Mouse (Mus musculus) gastrocnemius, adult 18-20 months (tissue): ENCODE data around the gene Ikzf4. TPM values are rescaled to one million over a fixed set of nuclear protein-coding genes. Genes with fewer than 3 reads are reported as not detected.
"Not testable (repeated sequence)": the region's sequence is repeated elsewhere in the genome, so short reads cannot be mapped to it uniquely, and the experiment has no call there.

Experiments
- DNase-seq: peaks from one replicate; pipeline ENCODE4 v3.0.0; 2021; ENCODE audit warnings: low spot score
- total RNA-seq, 2 experiments: library from RNA; stranded (reverse); gene quantifications; 2 replicates each; pipeline ENCODE4 v1.2.3; 2021

Gene Ikzf4
- total RNA-seq, 2 experiments from 2014 or later, result 0.37 to 0.57 TPM

DNA sequence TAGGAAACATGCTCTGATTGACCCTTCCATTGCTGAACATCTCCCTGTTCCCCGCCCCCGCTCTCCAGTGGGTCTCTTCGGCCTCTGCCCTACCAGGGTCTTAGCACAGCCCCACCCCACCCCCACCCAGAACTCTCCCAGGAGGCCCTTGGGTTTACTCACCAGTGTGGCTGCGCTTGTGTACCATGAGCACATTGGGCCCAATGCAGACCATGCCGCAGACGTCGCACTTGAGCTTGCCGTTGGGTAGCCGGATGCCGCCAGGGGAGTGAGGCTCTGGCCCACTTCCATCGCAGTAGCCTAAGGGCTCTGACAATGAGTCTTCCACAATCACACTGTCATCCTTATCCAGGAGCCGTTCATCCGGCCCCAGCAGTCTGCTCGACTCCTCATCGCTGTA, 4.9 kb downstream of the Ikzf4 start:
- DNase-seq, result no peak

DNA sequence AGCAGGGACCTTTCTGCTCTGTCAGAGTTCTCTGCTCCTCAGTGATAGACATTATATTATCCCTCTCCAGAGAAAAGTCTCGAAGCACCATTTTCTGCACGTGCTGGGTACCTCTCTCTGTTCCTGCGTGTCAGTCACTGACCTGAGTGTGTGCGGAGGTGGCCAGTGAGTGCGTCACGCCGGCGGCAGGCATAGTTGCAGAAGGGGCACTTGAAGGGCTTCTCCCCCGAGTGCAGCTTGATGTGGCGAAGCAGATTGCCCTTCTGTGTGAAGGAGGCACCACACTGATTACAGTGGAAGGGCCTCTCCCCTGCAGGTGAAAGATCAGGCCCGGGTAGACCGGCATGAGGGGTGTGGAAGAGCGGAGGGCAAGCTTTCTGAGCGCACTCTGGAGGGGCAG, 5.8 kb downstream of the Ikzf4 start:
- DNase-seq, result no peak

DNA sequence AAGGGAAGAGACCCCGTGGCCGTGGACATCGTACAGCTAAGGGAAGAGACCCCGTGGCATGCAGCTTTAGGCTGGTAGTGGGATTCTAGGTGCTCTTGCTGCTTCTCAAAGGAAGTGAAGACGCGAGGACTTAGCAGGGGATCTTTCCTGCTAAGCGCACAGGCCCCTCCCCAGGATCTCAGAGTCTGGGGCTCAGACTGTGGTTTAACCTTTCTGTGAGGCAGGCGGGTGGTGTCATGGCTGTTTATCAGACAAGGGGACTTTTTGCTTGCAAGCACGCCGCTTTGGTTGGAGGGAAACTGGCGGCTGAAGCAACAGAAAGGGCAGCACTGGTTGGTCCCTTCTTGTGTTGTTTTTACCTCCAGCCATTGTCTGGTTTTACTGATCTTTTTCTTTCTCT, 8.8 kb downstream of the Ikzf4 start:
- DNase-seq, result no peak

DNA sequence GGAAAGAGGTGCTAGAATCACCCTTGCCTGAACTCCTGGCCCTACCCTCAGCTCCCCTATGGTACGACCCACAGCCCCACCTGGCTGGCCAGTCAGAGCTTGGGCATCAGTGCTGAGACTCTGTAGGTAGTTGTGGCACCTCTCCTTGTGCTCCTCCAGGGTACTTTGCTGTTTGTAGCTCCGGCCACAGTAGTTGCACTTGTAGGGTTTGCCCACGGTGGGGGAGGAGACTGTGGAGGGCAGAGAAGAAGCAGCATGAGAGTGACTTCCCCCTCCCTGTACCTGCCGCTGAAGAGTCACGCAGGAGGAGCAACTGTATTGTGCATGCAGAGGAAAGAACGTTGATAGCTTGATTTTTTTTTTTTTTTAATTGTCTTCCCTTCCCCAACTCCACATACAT, 9.2 kb downstream of the Ikzf4 start:
- DNase-seq, result no peak

DNA sequence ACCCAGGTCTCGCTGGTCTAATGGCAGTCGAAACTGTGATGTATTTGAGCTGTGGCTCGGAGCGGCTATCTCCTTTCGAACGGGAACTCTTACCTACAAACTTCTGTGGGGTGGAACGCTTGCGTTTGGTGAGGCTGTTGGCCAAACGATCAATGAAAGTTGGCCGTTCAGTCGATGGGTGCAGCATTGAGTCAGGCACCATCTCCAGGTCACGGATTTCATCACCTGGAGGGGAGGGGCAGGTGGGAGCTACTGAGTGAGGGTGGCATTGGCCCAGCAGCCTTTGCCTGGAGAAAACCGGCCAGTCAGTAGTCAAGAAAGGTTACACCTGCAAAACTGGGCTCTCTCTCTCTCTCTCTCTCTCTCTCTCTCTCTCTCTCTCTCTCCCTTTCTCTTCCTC, 10.1 kb downstream of the Ikzf4 start:
- no peak for DNase-seq

DNA sequence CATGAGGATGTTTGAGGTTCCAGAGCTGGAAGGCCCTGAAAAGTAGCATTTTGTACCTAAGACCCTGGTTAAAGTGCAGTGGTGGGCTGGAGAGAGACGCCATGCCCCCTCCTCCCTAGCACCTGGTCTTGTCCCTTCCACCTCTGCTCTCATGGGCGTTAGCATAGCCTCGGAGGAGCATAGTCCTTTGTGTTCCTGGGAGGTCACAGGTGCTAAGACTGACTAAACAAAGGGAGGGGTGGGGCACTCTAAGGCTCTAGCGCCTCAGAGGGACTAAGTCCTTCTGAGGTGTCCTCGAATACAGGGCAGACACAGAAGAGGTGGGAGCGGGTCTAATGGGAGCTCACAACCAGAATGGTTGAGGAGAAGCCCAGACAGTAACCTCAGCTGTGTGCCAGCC, 14.2 kb downstream of the Ikzf4 start:
- no peak for DNase-seq

DNA sequence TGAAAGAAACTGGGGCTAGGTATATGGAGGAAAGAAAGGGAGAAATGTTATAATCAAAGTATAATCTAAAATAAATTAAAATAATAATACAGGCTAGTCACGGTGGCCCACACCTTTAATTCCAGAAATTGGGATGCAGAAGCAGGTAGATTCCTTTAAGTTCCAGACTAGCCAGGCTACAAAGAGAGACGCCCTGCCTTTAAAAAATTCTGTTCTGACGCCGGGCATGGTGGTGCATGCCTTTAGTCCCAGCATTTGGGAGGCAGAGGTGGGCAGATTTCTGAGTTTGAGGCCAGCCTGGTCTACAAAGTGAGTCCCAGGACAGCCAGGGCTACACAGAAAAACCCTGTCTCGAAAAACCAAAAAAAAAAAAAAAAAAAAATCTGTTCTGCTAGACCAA, 15.5 kb downstream of the Ikzf4 start:
- not testable (repeated sequence) for DNase-seq

DNA sequence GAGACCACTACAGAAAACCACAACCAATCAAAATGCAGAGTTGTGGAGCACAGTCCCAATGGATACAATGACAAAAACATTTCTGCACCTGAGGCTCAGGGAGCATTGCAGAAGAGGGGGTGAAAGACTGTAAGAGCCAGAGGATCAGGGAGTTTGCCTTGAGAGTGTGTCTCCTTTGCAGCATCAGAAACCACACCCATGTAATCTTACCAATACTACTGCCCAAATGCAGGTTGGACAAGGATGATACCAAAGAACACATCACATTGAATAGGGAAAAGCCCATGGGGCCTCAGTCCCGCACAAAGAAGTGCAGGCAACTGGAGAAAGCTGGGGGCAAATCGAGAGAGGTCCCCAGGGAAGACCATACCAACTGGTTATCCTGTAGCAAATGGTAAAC, 16.0 kb downstream of the Ikzf4 start:
- DNase-seq, result no peak

DNA sequence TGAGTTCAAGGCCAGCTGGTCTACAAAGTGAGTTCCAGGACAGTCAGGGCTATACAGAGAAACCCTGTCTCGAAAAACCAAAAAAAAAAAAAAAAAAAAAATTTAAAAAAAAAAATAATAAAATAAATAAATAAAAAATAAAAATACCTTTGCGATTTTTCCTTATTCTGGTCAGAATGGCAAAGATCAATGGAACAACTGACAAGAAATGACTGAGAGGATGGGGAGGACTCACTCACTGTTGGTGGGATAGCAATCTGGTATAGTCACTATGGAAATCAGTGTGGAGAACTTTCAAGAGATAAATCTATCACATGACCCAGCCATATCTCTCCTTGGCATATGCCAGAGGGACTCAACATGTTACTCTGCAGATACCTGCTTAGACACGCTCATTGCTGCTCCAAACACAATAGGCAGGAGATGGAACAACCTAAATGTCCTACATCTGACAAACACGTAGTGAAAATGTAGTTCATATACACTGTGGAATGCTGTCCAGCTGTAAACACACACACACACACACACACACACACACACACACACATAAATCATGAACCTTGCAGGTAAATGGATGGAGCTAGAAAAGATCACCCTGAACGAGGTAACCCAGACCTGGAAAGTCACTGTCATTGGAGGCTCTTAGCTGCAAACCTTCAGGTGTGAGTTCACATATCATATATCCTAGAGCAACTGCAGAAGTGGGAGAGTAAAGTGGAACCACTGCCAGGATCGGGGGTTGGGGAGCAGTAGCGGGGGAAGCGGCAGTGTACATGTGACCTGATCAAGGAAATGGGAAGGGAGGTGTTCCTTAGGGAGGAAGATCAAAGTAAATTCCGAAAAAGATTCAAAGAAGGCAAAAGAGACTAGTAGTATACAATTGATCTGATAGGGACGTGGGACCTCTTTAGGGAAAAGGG, 18.1 kb downstream of the Ikzf4 start:
- no peak for DNase-seq

DNA sequence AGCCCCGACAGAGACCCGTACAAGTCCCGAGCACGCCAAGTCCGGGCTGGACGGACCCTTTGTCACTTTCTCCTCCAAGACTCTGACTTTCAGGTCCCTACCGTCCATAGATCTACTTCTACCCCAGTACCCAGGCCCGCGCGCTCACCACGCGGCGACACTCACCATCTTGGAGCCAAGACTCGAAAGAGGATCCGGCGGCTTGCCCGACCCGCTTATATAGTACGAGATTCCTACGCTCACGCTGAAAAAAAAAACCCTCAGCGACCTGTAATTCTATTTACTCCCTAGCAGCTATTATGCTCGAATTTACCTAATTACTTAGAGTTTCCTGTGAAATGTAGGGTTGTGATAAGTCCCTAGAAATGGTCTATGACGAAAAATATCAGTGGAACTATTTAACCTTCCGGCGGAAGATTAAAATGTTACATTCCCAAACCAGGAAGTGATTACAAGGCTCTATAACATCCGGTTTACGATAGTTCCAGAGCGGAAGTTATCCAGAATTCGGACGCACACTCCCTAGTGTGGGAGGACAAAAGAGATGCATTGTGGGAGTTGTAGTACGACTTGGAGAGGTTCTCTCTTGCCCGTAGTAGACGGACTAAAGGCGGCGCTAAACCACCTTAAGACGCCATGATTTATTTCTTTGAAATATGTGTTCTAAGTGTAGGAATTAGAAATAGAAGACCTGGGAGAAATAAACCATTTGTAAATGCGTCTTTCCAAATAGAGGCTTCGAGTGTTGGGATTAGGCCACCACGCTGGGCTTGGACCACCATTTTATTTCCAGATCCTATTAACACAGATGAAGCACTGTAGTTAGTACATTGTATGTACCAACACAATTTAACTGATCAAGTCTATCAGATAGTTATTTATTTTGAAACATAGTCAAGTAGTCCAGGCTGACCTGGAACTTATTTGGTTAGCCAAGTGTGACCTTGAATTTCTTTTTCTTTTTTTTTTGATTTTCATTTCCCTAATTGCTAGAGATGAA, 19.2 kb downstream of the Ikzf4 start, which contains the start of gene Rps26:
Gene Rps26, minus strand, starts transcription at position 437 of the 1,000 bp plus-strand sequence.
- DNase-seq, result peak; percentile 97

DNA sequence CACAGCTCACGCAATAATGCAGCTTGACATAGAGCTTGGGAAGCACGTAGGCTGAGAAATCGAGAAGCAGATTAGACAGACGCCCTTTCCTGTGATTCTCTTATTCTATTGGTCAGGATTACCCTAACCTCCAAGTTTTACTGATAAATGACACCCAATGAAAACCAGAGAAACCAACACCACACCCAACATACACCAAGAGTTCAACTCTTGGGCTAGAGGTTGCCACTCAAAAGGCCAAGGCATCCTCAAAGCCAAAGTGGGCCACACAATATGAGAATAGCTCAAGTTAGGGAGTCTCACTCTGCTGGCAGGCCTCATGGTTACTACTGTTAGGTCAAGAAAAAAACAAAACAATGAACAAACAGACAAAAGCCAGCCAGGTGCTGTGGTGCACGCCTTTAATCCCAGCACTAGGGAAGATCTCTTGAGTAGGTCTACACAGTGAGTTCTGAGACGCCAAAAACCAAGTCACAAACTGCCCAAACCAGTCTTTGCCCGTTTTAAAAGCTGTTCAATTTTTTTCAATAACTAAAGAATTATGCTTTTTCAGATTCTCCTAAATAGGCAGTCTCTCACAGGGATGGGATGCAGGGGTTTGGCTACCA, 20.4 kb downstream of the Ikzf4 start:
- DNase-seq, result no peak

DNA sequence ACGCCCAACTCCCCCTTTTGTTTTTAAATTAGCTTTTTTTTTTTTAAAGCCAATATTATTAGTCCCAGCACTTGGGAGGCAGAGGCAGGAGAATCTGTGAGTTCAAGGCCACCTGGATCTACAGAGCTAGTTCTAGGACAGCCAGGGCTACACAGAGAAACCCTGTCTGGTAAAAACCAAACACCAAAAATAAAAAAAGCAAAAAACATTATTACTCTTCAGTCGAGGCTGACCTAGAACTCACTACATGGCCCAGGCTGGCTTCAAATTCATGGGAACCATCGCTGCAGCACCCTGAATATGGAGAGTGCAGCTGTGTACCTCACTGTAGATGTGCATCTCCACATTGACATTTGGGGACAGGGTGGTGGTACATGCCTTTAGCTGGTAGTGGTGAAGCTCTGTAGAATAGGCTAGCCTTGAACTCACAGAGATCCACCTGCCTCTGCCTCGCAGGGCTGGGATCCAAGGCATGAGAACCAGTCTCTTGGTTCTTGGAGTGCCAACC, 22.6 kb downstream of the Ikzf4 start:
- not testable (repeated sequence) for DNase-seq

DNA sequence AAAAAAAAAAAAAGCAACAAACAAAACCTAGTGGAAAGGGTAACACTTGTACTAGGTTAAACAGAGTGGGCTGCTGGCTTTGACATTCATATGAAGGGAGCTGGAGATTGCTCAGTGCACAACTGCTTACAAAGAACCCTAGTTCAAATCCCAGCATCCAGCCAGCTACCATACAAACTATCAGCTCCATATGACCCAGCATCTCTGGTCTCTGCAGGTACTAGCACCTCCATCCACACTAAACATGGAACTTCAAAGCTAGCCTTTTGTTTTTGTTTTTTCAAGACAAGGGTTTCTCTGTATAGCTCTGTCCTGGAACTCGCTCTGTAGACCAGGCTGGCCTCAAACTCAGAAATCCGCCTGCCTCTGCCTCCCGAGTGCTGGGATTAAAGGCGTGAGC, 23.1 kb downstream of the Ikzf4 start:
- DNase-seq, result no peak

DNA sequence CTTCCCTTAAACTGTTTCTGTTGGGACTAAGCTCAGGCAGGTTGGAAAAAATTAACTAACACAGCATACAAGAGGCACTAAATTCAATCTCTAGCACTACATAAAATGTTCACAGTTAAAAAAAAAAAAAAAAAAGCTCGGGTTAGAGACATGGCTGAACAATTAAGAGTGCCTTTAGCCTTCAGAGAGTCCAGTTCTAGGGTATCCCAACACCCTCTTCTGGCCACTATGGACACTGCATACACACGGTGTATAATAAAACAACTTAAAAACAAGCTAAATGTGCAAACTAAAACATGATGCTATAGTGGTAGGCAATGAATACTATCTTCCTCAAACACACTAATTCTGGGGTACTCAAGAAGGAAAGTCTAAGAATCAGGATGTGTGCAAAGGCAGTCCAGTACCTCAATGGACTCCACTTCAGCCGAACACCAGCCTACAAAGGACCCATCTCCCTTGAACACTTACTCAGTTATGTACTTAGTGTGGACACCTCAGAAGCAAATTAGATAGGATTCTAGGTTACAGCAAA, 23.7 kb downstream of the Ikzf4 start:
- DNase-seq, result no peak

DNA sequence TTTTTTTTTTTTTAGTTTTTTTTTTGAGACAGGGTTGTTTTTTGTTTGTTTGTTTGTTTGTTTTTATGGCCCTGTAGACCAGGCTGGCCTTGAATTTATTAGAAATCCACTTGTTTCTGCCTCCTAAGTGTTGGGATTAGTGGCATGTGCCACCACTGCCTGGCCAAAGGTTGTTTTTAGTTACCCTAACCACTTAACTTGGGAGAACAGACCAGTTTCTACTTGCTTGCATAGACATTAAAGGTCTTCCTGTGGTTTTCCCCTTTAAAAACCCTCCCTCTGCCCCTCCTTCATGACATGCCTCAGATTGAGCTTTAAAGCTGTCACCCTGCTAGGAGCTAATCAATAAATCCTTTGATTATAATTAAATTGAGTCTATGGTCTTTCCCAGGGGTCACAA, 25.6 kb downstream of the Ikzf4 start:
- DNase-seq, result no peak

DNA sequence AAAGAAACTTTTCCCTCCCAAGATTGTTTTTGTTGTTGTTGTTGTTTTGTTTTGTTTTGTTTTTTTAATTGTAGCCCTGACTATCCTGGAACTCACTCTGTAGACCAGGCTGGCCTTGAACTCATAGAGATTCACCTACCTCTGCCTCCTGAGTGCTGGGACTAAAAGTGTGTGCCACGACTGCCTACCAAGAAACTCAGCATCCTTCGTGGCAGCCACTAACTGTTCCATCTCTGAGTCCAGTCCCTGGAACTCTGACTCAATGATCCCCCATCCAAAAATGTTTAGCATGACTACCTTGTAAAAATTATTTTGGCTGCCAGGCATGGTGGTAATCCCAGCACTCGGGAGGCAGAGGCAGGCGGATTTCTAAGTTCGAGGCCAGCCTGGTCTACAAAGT, 26.6 kb downstream of the Ikzf4 start:
- not testable (repeated sequence) for DNase-seq

DNA sequence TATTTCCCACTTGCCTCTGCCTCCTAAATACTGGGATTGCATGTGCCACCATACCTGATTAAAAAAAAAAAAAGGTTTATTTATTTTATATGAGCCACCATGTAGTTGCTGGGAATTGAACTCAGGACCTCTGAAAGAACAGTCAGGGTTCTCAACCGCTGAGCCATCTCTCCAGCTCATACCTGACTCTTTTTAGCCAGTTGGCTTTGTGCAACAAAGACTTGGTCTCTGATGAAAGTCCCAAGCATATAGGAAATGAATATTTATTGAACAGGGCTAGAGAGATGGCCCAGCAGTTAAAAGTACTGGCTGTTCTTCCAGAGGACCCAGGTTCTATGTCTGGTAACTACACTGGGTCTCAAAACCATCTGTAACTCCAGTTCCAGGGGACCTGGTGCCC, 27.2 kb downstream of the Ikzf4 start:
- DNase-seq, result no peak

DNA sequence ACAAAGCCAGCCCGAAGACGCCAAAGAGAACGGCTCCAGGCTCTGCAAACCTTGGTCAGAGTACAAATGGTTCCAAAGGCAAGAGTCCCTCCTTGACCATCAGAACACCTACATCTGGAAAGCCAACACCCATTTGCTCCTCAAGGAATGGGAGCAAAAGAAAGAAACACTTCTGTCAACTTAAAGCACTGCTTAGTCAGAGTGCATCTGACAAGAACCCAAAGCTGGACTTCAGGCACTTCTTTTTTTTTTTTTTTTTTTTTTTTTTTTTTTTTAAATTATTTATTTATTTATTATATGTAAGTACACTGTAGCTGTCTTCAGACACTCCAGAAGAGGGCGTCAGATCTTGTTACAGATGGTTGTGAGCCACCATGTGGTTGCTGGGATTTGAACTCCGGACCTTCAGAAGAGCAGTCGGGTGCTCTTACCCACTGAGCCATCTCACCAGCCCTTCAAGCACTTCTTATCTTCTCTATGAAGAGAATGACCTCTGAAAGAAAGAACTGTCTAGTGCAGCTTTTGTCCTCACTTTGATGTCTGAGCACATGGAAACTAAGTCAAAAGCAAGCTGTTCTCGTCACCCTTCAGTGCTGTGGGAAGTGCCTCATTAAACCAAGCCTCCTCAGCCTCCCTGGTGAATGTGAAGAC, 29.9 kb downstream of the Ikzf4 start:
- not testable (repeated sequence) for DNase-seq

DNA sequence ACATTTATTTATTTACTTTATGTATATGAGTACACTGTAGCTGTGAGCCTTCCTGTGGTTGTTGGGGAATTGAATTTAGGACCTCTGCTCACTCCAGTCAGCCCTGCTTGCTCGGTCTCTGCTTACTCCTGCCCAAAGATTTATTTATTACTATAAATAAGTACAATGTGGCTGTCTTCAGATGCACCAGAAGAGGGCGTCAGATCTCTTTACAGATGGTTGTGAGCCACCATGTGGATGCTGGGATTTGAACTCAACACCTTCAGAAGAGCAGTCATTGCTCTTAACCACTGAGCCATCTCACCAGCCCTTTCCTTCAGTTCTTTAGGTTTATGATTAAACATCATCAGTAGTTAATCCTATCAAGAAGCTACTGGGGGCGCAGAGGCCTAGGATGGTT, 30.9 kb downstream of the Ikzf4 start:
- DNase-seq, result no peak

DNA sequence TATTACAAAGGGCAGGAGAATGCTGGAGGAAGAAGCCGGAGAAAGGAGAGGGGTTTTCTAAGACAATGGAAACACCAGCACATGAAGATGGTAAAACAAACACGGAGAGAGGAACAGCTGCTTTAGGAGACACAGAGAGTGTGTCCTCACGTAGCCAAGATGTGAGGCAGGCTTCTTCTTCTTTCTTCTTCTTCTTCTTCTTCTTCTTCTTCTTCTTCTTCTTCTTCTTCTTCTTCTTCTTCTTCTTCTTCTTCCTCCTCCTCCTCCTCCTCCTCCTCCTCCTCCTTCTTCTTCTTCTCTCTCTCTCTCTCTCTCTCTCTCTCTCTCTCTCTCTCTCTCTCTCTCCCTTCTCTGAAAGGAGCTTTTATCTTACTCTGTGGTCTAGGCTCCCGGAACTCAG, 32.0 kb downstream of the Ikzf4 start:
- not testable (repeated sequence) for DNase-seq

DNA sequence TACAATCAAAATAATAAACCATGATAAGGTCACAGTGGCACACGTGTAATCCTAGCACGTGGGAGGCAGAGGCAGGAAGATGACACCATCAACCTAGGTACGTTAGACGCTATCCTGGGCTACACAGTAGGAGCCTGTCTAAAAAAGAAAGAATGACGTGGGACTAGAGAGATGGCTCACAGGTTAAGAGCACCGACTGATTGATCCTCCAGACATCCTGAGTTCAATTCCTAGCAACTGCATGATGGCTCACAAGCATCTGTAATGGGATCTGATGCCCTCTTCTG, 32.7 kb downstream of the Ikzf4 start:
- no peak for DNase-seq
